Mouse (Mus musculus): Measurements from ENCODE around the gene Slc4a5.

Gene Slc4a5

GRCm38 (mm10) chr6:83231486-83231885 lies 11.9 kb downstream of the Slc4a5 start:
- DNase-seq (ENCODE audit: low read depth, low spot score), result no peak

DNA sequence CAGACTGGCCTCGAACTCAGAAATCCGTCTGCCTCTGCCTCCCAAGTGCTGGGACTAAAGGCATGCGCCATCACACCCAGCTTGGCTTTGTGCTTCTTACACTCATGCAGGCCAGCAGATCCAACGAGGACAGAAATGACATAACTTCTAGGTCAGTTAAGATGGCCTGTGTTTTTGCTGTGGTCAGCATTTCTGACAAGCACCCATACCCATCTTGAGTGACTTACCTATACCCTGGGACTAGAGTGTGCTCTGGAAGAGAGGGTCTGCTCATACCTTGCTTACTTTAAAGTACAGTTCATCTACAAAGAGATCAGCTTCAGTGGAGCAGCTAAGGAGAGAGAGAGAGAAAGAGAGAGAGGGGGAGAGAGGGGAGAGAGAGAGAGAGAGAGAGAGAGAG lies 13.7 kb downstream of the Slc4a5 start:
- no peak for DNase-seq (ENCODE audit: low read depth, low spot score)

DNA sequence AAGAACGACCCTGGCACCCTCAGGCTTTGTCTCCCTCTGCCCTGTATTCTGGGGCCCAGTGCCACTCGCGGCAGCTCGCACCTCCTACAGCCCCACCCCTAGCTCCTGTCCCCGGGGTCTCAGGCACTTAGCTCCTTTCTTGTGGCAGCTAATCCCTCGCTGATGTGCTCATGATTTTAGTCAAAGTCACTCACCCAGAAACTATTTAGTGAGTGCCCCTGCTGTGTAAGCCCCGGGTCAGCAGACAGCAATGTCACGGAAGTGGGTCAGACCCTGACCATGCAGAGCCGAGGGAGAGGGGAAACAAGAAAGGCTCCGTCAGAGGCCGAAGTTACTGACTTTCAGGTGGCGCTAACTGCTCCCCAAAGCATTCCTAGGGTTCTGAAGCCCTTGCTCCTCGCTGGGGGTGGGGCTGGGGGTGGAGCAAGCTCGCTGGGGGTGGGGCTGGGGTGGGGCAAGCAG lies 14.7 kb downstream of the Slc4a5 start:
- peak; percentile 69 for DNase-seq (ENCODE audit: low read depth, low spot score)

GRCm38 (mm10) chr6:83237123-83237522 lies 17.5 kb downstream of the Slc4a5 start:
- DNase-seq (ENCODE audit: low read depth, low spot score), result no peak

DNA sequence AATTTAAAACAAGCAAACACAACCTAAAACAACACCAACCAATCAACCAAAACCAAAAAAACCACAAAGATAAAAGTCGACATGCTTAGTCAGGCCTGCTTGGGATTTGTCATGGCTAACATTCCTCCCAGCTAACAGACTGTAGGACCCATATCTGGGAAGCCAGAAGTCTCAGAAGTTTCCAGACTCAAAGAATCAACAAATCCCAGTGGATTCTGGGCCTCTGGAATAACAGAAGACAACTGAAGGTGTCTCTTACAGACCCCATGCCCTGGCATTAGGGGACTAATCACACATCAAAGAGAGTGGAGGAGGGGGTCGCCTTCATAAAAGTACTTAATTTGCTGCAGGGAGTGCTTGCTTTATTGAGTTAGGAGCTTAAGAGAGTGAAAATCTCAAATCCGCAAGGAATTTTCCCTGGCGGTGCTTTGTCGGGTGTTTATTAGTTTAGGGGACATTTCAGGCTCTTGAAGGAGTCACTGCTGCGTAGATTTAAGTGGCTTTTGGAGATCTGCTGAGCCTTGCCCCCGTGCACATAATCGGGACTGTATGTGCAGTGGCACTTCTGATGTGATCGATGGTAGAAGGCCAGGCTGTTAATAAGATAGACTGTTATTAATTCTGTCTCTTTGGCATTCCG lies 24.9 kb downstream of the Slc4a5 start:
- no peak for DNase-seq (ENCODE audit: low read depth, low spot score)

DNA sequence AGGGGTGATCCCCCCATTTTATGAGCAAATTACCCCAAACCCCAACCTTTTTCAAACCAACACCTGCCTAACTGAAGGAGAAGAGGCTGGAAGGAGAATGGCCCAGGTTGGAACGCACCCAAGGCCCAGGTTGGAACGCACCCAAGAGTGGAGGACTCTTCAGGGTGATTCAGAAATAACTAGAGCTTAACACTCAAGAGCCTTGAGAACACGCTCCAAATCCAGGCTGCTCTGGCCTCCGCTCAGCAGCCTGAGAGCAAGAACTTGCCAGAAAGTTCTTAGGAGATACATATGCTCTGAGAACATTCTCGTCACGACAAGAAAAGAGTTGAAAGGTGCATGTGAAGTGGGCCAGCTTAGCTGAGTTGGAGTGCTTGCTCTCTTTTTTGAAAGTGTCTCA lies 25.5 kb downstream of the Slc4a5 start:
- DNase-seq (ENCODE audit: low read depth, low spot score), result no peak

DNA sequence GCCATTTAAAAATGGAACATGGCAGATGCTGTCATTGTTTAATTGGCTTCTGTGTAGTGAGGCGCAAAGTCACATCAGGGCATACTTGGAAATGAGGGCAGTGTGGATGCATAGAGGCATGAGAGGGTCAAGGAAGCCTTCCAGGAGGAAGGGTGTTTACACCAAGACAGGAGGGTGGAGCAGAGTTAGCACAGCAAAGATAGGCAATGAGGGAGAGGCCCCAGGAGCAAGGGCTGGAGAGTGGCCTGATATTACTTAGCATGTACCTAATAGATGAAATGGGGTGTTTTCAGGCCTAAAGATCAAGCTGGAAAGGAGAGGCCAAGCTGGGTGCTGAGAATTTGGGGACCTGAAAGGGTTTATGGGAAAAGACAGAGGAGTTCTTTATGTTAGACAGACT lies 26.4 kb downstream of the Slc4a5 start:
- no peak for DNase-seq (ENCODE audit: low read depth, low spot score)

DNA sequence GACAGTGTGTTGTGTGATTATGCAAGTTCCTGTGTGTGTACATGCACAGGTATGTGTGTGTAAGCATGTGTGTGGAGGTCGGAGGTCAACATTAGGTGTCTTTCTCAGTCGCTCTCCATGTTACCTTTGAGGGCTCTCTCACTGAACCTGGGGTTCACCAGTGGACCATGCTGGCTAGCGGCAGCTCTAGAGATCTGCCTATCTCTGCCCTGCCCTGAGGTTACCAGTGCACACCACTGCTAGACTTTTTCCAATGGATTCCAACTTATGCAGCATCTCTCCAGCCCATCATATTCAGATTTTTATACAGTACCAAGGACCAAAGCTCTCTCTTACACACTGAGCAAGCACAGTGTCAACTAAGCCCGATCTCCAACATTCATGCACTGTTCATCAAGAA lies 27.1 kb downstream of the Slc4a5 start:
- DNase-seq (ENCODE audit: low read depth, low spot score), result no peak

- no peak for DNase-seq (ENCODE audit: low read depth, low spot score)
Measured at GRCm38 (mm10) chr6:83247153-83247552, 27.5 kb downstream of the Slc4a5 start.

DNA sequence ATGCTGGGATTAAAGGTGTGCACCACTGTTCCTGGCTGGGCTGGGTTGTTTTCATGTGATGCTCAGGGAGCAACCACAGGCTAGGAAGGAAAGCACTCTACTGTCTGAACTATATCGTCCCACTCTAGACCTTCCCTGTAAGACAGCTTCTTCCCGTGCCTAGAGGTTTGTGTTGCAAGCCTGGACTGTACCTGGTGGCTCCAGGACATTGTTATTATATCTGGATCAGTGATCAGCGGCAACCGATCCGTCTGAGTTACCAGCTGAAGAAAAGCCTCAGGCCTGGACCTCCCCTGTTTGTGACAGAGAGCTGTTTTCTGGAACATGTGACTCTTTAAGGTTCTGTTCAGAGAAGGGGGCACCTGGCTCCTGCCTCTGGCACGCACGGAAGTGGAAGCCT lies 34.6 kb downstream of the Slc4a5 start:
- no peak for DNase-seq (ENCODE audit: low read depth, low spot score)

- DNase-seq (ENCODE audit: low read depth, low spot score), result no peak
Measured at GRCm38 (mm10) chr6:83264516-83264915, 44.9 kb downstream of the Slc4a5 start.

- peak; percentile 37 for DNase-seq (ENCODE audit: low read depth, low spot score)
Measured at GRCm38 (mm10) chr6:83265253-83265652, 45.6 kb downstream of the Slc4a5 start.

- no peak for DNase-seq (ENCODE audit: low read depth, low spot score)
Measured at GRCm38 (mm10) chr6:83265653-83266052, 46.0 kb downstream of the Slc4a5 start.

DNA sequence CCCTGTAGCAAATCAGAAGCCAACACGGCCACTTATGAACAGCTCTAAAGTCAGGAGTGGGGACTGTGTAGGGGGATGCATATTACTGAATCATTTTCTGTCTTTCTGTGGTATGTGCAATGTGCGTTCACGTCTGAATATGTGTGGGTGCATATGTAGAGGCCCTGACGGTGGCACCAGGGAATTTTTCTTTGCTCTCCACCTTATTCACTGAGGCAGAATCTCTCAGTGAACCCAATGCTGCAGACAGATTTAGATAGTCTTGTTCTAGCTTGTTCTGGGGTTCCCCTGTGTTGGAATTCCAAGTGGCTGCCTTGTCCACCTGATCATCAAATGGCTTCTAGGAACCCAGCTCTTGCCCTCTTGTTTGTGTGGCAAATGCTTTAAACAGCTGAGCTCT lies 48.0 kb downstream of the Slc4a5 start:
- DNase-seq (ENCODE audit: low read depth, low spot score), result no peak

DNA sequence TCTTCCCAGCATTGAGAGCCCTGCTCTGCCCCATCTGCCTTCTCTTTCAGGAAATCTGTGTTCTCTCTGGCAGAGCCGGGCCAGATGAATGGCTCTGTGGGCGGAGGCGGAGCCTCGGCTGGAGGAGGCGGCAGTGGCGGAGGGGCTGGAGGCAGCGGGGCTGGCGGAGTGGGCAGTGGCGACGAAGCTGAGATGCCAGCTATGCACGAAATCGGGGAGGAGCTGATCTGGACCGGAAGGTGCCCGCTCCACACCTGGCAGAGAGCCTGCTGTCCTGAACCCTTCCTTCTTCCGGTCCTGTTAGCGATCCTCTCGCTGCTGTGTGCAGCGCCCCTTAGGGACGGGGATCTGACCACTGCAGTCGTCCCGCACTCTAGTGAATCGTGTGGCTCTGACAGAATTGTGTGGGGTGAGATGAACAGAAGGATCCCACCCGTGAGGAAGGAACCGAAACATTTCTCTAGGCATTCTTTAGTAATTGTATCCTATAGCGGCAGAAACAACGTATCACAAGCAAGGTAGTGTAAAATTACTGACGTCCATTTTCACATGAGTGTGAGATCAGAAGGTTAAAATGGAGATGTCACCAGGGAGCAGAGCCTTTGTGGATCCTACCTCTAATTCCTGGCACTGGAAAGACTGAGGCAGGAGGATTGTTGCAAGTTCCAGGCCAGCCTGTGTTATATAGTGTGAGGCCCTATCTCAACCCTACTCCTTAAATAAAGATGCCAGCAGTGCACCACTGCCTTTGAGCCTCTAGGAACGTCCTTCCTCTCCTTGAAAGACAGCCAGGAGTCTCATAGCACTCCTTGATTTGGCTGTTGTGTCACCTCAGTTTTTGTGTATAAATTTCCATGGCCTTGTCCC lies 48.7 kb downstream of the Slc4a5 start:
- DNase-seq (ENCODE audit: low read depth, low spot score), result peak; percentile 68

GRCm38 (mm10) chr6:83273733-83274132 lies 54.1 kb downstream of the Slc4a5 start:
- DNase-seq (ENCODE audit: low read depth, low spot score), result no peak

GRCm38 (mm10) chr6:83277151-83277550 lies 57.5 kb downstream of the Slc4a5 start:
- DNase-seq (ENCODE audit: low read depth, low spot score), result no peak

DNA sequence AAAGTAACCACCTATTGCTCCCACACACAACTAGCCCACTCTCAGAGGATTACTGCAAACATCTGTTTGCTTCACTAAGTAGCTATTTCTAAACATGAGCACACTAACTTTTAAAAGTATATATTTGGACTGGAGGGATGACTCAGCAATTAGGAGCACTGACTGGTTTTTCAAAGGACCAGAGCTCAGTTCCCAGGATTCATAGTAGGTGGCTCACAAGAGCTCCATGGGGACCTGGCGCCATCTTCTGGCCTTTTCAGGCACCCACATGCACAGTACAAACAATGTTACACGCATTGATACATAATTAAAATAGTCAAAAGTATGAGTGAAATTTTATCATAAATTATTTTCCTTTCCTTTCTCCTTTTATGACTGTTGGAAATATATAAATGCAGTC lies 59.3 kb downstream of the Slc4a5 start:
- DNase-seq (ENCODE audit: low read depth, low spot score), result peak; percentile 32

DNA sequence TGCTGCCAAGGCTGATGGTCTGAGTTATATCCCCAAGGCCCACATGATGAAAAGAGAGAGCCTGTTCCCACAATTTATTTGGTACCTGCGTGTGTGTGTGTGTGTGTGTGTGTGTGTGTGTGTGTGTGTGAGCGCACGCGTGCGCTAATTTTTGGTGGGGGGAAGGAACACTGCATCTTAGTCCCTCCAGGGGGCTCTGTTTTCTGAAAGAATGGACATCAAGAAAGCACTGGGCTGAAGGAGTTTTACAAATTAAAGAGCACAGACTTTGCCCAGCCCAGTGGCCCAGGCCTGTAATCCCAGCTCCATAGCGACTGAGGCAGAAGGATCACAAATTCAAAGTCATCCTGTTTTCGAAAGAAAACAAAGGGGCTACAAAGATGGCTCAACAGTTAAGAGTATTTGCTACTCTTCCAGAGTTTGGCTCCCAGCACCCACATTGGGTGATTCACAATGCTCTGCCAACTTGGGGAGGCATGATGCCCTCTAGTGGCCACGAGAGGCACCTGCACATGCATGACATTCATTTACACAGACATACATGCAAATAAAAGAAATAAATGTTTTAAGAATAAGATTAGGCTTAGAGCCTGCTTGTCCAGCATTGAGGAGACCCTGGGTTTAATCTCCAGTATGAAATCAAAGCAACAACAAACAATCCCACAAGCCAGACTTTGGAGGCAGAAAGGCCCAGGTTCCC lies 60.8 kb downstream of the Slc4a5 start:
- peak; percentile 21 for DNase-seq (ENCODE audit: low read depth, low spot score)

DNA sequence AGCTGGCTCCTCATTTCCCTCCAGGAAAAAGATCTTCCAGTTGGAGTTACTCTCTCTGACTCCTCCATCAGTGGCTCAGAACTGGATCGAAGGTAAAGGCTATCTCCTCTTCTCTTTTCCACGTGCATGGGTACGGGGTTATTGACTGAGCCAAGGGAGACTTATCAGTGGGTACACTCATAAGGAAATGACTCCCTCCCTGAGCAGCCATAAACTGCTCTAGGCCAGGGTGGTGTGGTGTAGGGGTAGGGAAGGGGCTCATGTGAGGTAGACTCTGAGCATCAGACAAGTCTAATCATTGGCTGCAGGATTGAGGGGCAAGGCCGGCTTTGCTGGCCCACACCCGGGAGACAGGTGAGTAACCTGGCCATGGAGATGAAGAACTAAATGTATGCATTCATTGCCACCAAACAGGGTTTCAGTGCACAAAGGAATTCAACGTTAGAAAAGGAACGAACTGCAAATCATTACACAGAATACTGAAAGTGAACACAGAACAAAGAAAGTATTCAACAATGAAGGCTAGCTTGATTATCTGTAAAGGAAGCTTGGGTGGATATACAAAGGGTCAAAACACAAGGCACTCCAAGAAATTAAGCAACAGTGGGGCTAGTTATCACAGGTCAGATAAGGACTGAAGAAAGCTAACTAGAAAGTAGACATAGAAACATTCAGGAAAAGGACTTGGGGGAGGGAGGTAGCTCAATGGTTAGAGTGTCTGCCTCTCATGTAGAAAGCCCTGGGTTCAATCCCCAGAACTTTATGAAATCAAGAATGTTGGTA lies 81.0 kb downstream of the Slc4a5 start:
- DNase-seq (ENCODE audit: low read depth, low spot score), result no peak

DNA sequence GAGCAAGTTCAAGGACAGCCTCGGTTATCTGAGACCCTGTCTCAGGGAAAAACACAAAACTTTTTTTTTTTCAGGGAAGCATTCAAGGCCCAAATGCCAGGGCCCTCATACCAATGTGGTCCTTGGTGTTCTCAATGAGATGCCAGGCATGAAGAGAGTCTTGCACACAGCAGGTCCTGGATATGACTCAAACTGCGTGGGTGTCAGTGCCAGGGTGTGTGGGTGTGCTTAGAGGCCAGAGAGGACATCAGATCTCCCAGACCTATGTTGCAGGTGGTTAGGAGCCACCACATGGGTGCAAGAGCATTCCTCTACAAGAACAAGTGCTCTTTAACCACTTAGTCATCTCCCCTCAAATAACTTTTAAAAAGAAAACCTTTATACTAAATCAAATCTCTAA lies 81.7 kb downstream of the Slc4a5 start:
- DNase-seq (ENCODE audit: low read depth, low spot score), result no peak

DNA sequence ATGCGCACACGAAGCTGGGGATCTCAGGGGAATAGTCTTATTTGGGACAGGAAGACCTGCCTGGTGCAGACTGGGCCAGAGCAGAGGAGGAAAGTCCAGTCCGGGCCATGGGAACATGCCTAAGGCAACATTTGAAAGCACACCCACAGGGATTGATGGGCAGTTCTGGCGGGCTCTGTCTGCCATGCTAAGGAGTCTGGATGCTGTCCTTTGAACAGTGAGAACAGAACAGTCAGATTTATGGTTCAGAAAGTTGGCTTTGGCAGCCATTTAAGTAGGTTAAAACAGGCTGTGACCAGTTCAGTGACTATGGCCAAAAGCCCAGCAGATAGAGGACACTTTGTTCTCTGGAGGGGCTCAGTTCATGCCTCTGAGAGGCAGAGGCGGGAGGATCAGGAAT lies 82.6 kb downstream of the Slc4a5 start:
- peak; percentile 24 for DNase-seq (ENCODE audit: low read depth, low spot score)

Data from mesoderm, embryonic 11.5 days (tissue).